Mouse (Mus musculus): Measurements from ENCODE around the gene Slc8a2. TPM values are rescaled to one million over a fixed set of nuclear protein-coding genes. Genes with fewer than 3 reads are reported as not detected.

The Slc8a2 gene
- polyA plus RNA-seq, 1 experiment from 2014 or later: 0.20 TPM

DNA sequence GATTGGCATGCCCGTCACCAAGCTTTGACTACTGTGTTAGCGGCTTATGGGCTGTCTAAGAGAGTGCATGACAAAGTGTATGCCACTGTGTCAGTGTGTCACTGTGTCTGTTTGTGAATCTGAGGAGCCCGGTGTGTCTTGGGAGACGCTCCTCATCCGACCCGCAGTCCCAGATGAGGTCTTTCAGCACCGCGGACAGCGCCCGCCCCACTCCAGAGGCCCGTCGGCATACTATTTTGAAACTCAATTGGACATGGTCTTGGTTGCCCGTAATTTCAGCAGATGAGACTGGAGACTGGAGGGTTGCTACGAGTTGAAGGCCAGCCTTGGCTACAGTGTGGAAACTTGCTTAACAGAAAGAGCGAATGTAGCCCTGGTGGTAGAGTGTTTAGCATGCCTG, 18.0 kb downstream of the Slc8a2 start:
- no peaks in the 10 kb centered on the region for H3K36me3 ChIP-seq
- H3K9me3 ChIP-seq: no peaks in the 10 kb centered on the region
- no peak overlapping the region for H3K27ac ChIP-seq
- H3K4me3 ChIP-seq (replicated peaks): no peak overlapping the region
- H3K4me2 ChIP-seq: no peak overlapping the region
- WGBS: 14% methylated on average over 15 of the region's 15 CpGs
- no peak for ATAC-seq (ENCODE audit: insufficient number of reproducible peaks, insufficient read depth, low FRiP score, low TSS enrichment, low read depth)
- peaks cover 33% of the 10 kb centered on the region for H3K27me3 ChIP-seq
- no peak overlapping the region for H3K9ac ChIP-seq (replicated peaks)
- H3K4me1 ChIP-seq (replicated peaks): no peaks in the 10 kb centered on the region

DNA sequence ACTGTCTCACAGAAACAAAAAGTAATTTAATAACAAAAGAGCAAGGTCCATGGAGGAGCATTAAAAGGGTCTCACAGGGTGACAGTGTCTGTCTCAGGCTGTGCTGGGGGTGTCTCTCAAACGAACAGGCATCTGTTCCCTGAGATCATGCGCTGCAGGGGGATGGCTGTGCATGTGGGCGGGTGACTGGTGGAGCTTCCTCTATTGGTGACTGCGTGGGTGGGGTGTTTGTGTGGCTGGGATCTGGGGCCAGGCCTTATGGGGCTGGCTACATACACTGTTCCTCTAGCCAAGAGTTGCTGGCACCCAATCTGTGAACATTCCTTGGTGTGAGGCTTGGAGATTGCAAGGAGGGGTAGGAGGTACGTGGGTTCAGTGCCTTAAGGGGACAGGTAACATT, 19.6 kb downstream of the Slc8a2 start:
- no peak overlapping the region for H3K4me3 ChIP-seq (replicated peaks)
- no peaks in the 10 kb centered on the region for H3K36me3 ChIP-seq
- no peaks in the 10 kb centered on the region for H3K4me1 ChIP-seq (replicated peaks)
- H3K9me3 ChIP-seq: no peaks in the 10 kb centered on the region
- no peak overlapping the region for H3K9ac ChIP-seq (replicated peaks)
- peaks cover 33% of the 10 kb centered on the region for H3K27me3 ChIP-seq
- ATAC-seq (ENCODE audit: insufficient number of reproducible peaks, insufficient read depth, low FRiP score, low TSS enrichment, low read depth): no peak
- WGBS: 63% methylated on average over 5 of the region's 5 CpGs
- H3K27ac ChIP-seq: no peak overlapping the region
- H3K4me2 ChIP-seq: no peak overlapping the region

DNA sequence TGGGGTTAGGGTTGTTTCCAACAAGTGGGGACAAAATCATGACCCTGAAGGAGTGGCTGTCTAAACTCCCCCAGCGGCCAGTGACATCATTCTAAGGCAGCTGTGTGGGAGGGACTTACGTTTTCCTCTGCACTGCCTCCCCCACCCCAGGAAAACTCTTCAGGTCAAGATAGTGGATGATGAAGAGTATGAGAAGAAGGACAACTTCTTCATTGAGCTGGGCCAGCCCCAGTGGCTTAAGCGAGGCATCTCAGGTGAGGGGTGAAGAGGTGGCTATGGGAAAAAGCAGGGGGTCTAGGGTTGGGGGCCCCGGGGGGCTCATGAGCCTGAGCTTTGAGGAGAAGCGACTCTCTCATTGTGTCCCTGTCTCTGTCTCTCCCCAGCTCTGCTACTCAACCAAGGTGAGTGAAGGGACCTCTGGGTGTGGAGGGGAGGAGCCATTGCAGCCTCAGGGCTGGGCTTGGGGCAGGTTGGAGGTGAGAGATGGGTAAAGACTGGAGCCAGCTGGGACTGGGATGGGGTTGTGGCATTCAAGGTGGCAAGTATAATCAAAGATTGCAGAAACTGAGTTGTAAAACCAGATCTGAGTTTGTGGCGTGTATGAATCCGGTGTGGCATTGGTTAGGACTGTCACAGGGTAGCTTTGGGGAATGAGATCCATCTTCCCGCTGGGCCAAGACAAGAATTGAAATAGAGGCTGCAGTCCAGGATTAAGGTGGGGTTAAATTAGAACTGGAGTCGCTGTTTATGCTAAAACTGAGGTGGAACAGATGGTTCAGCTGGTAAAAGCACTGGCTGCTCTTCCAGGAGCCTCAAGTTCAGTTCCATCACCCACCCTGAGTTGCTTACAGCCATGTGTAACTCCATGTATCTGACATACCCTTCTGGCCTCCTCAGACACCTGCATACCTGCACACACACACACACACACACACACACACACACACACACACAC, 20.8 kb downstream of the Slc8a2 start:
- Histone ChIP-seq H3K27ac (no peak overlapping the region), H3K9ac (replicated peaks) (no peak overlapping the region), H3K36me3 (no peaks in the 10 kb centered on the region), H3K9me3 (no peaks in the 10 kb centered on the region), H3K27me3 (peaks cover 24% of the 10 kb centered on the region), H3K4me1 (replicated peaks) (no peaks in the 10 kb centered on the region), H3K4me2 (no peak overlapping the region), H3K4me3 (replicated peaks) (no peak overlapping the region)
- ATAC-seq (ENCODE audit: insufficient number of reproducible peaks, insufficient read depth, low FRiP score, low TSS enrichment, low read depth): no peak
- 64% methylated on average over 9 of the region's 9 CpGs for WGBS

DNA sequence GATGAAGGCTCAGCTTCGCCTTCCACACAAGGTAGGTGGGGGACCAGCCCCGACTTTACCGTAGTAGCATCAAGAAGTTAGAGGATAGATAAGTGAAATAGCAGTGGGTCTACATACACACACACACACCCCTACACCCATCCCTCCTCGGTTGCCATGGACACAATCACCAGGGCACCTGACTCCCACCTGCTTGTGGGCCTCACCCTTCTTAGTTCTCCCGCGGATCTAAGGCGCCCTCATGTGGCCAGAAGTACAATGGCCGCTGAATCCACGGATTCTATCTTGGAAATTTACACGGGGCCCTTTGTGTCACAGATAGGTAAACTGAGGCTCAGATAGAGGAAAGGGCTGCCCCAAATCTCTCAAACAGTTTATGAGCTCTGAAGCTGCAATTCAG, 23.9 kb downstream of the Slc8a2 start:
- 17% methylated on average over 10 of the region's 10 CpGs for WGBS
- ATAC-seq (ENCODE audit: insufficient number of reproducible peaks, insufficient read depth, low FRiP score, low TSS enrichment, low read depth): peak; percentile 60; the same call in 1 of the 2 replicates
- no peak overlapping the region for H3K9ac ChIP-seq (replicated peaks)

DNA sequence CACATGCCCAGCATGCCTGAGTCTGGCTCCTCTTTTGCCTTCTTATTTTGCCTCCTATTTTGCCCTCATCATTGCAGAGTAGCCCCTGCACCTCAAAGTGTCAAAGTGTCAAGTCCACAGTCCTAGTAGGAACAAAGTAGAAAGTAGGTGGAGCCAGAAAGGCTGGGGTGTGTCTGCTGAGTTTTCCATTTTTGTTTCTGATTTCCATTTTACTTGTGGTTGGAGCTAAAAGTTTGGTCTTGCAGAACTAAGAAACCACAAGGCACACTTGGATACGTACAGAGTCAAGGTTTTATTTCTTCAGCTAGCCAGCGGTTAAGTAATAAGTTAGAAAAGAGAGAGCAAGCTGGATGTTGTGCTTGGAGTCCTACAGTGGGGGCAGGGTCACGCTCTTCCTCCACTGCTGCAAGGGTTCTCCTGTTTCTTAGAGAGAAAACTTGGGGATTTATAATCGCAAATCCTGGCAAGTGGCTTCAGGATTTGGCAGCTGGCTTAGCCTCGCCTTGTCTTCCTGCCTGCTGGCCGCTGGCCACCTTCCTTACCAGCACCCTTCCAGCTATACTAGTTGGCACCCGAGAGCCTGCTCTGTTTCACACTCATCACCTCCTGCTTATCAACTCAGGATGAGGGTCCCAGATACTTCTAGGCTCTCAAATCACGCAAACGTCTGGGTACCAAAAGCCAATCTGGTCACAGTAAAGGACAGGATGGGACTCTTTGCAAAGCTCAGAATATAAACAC, 25.7 kb downstream of the Slc8a2 start:
- ATAC-seq (ENCODE audit: insufficient number of reproducible peaks, insufficient read depth, low FRiP score, low TSS enrichment, low read depth): no peak
- no peaks in the 10 kb centered on the region for H3K4me1 ChIP-seq (replicated peaks)
- no peak overlapping the region for H3K4me3 ChIP-seq (replicated peaks)
- no peak overlapping the region for H3K27ac ChIP-seq
- H3K9me3 ChIP-seq: no peaks in the 10 kb centered on the region
- peaks cover 35% of the 10 kb centered on the region for H3K27me3 ChIP-seq
- 67% methylated on average over 9 of the region's 9 CpGs for WGBS
- H3K36me3 ChIP-seq: no peaks in the 10 kb centered on the region
- H3K9ac ChIP-seq (replicated peaks): no peak overlapping the region
- no peak overlapping the region for H3K4me2 ChIP-seq

More for the DNA sequence above, 23.9 kb downstream of the Slc8a2 start:
- Histone ChIP-seq H3K27me3 (peaks cover 17% of the 10 kb centered on the region), H3K36me3 (no peaks in the 10 kb centered on the region), H3K4me2 (no peak overlapping the region), H3K9me3 (no peaks in the 10 kb centered on the region), H3K4me3 (replicated peaks) (no peak overlapping the region), H3K27ac (no peak overlapping the region), H3K4me1 (replicated peaks) (no peaks in the 10 kb centered on the region)

DNA sequence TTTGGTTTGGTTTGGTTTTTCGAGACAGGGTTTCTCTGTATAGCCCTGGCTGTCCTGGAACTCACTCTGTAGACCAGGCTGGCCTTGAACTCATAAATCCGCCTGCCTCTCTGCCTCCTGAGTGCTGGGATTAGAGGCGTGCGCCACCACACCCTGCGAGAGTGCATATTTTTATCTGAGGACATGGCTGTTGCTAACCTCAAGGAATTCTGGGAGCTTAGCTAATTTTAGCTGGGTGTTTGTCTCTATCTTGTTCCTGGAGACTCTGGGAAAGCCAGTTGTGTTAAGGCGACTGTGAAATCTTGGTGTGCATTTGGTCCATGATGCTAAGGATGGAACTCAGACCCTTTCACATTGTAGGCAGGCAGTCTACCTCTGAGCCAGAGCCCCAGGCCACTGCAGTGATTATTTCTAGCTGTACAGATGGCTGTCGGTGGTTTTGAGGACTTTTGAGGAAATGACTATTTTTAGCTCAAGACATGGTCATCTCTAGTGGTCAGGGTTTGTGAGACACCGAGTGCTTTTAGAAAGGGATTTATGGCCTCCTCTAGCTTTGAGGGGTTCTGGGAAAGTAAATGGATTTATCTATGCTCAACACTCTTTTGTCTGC, 26.6 kb downstream of the Slc8a2 start:
- Histone ChIP-seq H3K4me1 (replicated peaks) (no peaks in the 10 kb centered on the region), H3K27me3 (peaks cover 44% of the 10 kb centered on the region), H3K27ac (no peak overlapping the region), H3K4me3 (replicated peaks) (no peak overlapping the region), H3K9me3 (0 out of 2 replicates have a peak, but pooled peaks cover 2% of the 10 kb centered on the region), H3K9ac (replicated peaks) (no peak overlapping the region), H3K36me3 (no peaks in the 10 kb centered on the region), H3K4me2 (no peak overlapping the region)
- 74% methylated on average over 8 of the region's 8 CpGs for WGBS
- no peak for ATAC-seq (ENCODE audit: insufficient number of reproducible peaks, insufficient read depth, low FRiP score, low TSS enrichment, low read depth)

DNA sequence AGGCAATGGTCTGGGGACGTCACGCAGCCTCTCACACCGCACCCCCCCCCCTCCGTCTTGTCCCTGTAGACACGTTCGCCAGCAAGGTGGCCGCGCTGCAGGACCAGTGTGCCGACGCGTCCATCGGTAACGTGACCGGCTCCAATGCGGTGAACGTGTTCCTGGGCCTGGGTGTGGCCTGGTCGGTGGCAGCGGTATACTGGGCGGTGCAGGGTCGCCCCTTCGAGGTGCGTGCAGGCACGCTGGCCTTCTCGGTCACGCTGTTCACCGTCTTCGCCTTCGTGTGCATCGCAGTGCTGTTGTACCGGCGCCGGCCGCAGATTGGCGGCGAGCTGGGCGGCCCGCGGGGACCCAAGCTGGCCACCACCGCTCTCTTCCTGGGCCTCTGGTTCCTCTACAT, 29.1 kb downstream of the Slc8a2 start:
- Histone ChIP-seq H3K36me3 (no peaks in the 10 kb centered on the region), H3K9me3 (0 out of 2 replicates have a peak, but pooled peaks cover 5% of the 10 kb centered on the region), H3K4me1 (replicated peaks) (no peaks in the 10 kb centered on the region), H3K4me2 (peak overlapping the region; percentile 24; the same call in 1 of the 2 replicates), H3K9ac (replicated peaks) (no peak overlapping the region), H3K27me3 (peaks cover 53% of the 10 kb centered on the region), H3K4me3 (replicated peaks) (peak overlapping the region; percentile 19), H3K27ac (no peak overlapping the region)
- no peak for ATAC-seq (ENCODE audit: insufficient number of reproducible peaks, insufficient read depth, low FRiP score, low TSS enrichment, low read depth)
- 8% methylated on average over 35 of the region's 39 CpGs for WGBS

DNA sequence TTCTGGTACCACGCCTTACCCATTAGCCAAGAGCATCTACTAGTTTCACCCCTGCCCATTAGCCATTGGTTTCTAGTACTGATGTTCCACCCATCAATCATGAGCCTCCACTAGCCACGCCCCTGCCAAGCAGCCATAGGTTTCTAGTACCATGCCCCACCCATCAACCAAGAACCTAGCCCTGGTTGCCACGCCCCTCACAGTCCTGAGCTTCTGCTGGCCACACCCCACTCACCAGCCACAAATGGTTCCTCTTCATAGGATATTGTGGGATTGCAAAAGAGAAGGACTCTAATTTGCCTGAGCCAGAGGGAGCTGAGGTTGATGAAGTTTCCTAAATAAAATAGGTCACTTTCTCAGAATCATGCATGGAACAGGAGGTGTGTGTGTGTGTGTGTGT, 31.1 kb downstream of the Slc8a2 start:
- Histone ChIP-seq H3K4me2 (no peak overlapping the region), H3K27me3 (peaks cover 53% of the 10 kb centered on the region), H3K27ac (no peak overlapping the region), H3K36me3 (no peaks in the 10 kb centered on the region), H3K4me3 (replicated peaks) (no peak overlapping the region), H3K4me1 (replicated peaks) (no peaks in the 10 kb centered on the region), H3K9ac (replicated peaks) (no peak overlapping the region), H3K9me3 (0 out of 2 replicates have a peak, but pooled peaks cover 5% of the 10 kb centered on the region)
- no peak for ATAC-seq (ENCODE audit: insufficient number of reproducible peaks, insufficient read depth, low FRiP score, low TSS enrichment, low read depth)
- WGBS: 61% methylated on average over 3 of the region's 3 CpGs

DNA sequence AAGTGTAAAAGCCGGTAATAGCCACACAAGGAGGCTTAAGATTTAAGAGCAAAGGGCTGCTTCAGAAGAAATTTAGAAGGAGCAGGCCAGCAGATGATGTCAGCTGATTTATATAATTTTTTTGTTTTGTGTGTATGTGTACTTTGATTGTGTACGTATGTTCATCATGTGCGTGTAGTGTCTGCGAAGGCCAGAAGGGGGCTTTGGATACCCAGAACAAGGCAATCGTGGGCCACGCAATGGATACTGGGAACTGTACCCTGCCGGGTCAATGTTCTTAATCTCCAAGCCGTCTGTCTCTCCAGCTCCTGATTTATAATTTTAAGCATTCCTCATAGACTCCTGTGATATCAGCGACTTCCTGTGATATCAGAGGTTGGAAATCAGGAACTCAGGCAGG, 31.7 kb downstream of the Slc8a2 start:
- H3K36me3 ChIP-seq: no peaks in the 10 kb centered on the region
- no peak overlapping the region for H3K4me2 ChIP-seq
- ATAC-seq (ENCODE audit: insufficient number of reproducible peaks, insufficient read depth, low FRiP score, low TSS enrichment, low read depth): no peak
- whole genome bisulfite sequencing: 91% methylated on average over 9 of the region's 9 CpGs
- 0 out of 2 replicates have a peak, but pooled peaks cover 5% of the 10 kb centered on the region for H3K9me3 ChIP-seq
- H3K4me1 ChIP-seq (replicated peaks): no peaks in the 10 kb centered on the region
- peaks cover 53% of the 10 kb centered on the region for H3K27me3 ChIP-seq
- no peak overlapping the region for H3K9ac ChIP-seq (replicated peaks)
- H3K4me3 ChIP-seq (replicated peaks): no peak overlapping the region
- no peak overlapping the region for H3K27ac ChIP-seq

DNA sequence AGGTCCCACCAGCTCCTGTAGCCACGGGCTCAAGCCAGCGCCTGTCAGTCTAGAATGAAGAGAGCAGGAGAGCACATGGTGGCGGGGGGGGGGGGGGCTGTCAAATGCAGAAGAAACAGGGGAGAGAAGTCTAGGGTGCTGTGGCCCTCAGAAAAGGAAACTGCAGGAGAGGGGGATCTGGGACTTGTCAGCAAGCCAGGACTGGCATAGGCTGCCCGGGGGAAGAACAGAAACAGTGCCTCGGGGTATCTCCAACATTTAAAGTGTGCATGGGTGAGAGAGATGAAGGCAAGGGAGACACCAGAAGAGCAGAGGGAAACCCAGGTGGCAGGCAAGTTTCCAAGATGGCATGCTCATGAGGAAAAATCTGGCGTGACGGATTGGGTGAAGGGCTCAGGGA, 32.4 kb downstream of the Slc8a2 start:
- peaks cover 51% of the 10 kb centered on the region for H3K27me3 ChIP-seq
- H3K9ac ChIP-seq (replicated peaks): no peak overlapping the region
- no peak for ATAC-seq (ENCODE audit: insufficient number of reproducible peaks, insufficient read depth, low FRiP score, low TSS enrichment, low read depth)
- WGBS: 72% methylated on average over 7 of the region's 7 CpGs
- no peak overlapping the region for H3K27ac ChIP-seq
- H3K9me3 ChIP-seq: 0 out of 2 replicates have a peak, but pooled peaks cover 5% of the 10 kb centered on the region
- no peak overlapping the region for H3K4me2 ChIP-seq
- H3K4me1 ChIP-seq (replicated peaks): no peaks in the 10 kb centered on the region
- H3K4me3 ChIP-seq (replicated peaks): no peak overlapping the region
- no peaks in the 10 kb centered on the region for H3K36me3 ChIP-seq

DNA sequence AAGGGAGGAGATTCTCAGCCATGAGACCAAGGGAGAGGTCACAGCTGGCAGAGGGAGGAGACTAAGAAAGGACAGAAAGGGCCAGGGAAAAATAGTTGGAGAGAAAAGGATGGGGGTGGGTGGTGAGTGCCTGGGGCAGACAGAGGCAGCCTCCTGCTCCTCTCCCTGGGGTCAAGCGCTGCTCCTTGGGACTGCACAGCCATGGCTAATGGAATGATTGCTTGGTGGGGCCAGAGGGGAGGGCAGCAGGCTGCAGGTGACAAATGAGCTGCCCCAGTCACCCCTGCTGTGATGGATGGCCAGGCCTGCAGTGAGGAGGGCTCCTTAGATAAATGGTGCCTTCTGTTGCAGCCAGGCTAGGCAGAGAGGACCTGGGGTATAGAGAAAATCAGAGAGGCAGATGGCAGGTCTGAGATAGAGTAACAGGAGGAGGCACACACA, 42.5 kb downstream of the Slc8a2 start:
- no peak overlapping the region for H3K4me2 ChIP-seq
- WGBS: 0% methylated on average over 1 of the region's 1 CpGs
- no peak for ATAC-seq (ENCODE audit: insufficient number of reproducible peaks, insufficient read depth, low FRiP score, low TSS enrichment, low read depth)
- peaks cover 73% of the 10 kb centered on the region for H3K27me3 ChIP-seq
- no peak overlapping the region for H3K4me3 ChIP-seq (replicated peaks)
- H3K9me3 ChIP-seq: peaks cover 7% of the 10 kb centered on the region; the same call in 1 of the 2 replicates
- peaks cover 18% of the 10 kb centered on the region for H3K4me1 ChIP-seq (replicated peaks)
- H3K36me3 ChIP-seq: no peaks in the 10 kb centered on the region
- no peak overlapping the region for H3K9ac ChIP-seq (replicated peaks)
- H3K27ac ChIP-seq: no peak overlapping the region
